Mouse (Mus musculus) neural tube, embryonic 11.5 days (tissue): ENCODE data around the gene Olfr1201. TPM values are rescaled to one million over a fixed set of nuclear protein-coding genes. Genes with fewer than 3 reads are reported as not detected.

Experiments
- ATAC-seq: fragments of 200-750 bp; cut with Nextera tagmentation; 2 replicates; pipeline ENCODE4 v1.8.0; 2017; ENCODE audit warnings: moderate number of reproducible peaks, mild to moderate bottlenecking, moderate TSS enrichment, moderate library complexity; ENCODE audit not compliant: insufficient read depth, low FRiP score, low TSS enrichment
- DNase-seq: peaks from one replicate; pipeline ENCODE4 v3.0.0-alpha.2; 2015; ENCODE audit warnings: low spot score
- H3K27ac ChIP-seq: fragments of 300-500 bp; sonication (generic); 2 replicates; pipeline ENCODE4 v1.5.1; 2014; ENCODE audit warnings: low read depth, mild to moderate bottlenecking, low read length
- H3K27me3 ChIP-seq: fragments of 300-500 bp; sonication (generic); 2 replicates; pipeline ENCODE4 v1.6.1; 2014; ENCODE audit warnings: mild to moderate bottlenecking, low read length, mixed read lengths; ENCODE audit not compliant: control insufficient read depth, insufficient read depth
- H3K36me3 ChIP-seq: fragments of 300-500 bp; sonication (generic); 2 replicates; pipeline ENCODE4 v1.6.1; 2014; ENCODE audit warnings: mild to moderate bottlenecking, low read length, moderate library complexity, mixed read lengths; ENCODE audit not compliant: control insufficient read depth, insufficient read depth
- H3K4me1 ChIP-seq: fragments of 300-500 bp; sonication (generic); 2 replicates; pipeline ENCODE4 v1.6.1; 2014; ENCODE audit warnings: low read length, mixed read lengths; ENCODE audit not compliant: control insufficient read depth, insufficient read depth
- H3K4me2 ChIP-seq: fragments of 300-500 bp; sonication (generic); 2 replicates; pipeline ENCODE4 v1.6.1; 2014; ENCODE audit warnings: low read depth, mild to moderate bottlenecking, moderate library complexity
- H3K4me3 ChIP-seq: fragments of 300-500 bp; sonication (generic); 2 replicates; pipeline ENCODE4 v1.5.1; 2014; ENCODE audit warnings: low read depth, low read length
- H3K9ac ChIP-seq: fragments of 300-500 bp; sonication (generic); 2 replicates; pipeline ENCODE4 v1.6.1; 2014; ENCODE audit warnings: mild to moderate bottlenecking, low read length
- H3K9me3 ChIP-seq: fragments of 300-500 bp; sonication (generic); 2 replicates; pipeline ENCODE4 v1.6.1; 2016; ENCODE audit warnings: low read length; ENCODE audit not compliant: control insufficient read depth
- WGBS: fragments of 180-500 bp; shearing (Covaris S2); extraction: QIAGEN DNeasy Blood & Tissue Kit; methylation state at CpG from one replicate; pipeline ENCODE4 v1.1.7; 2014; 5-methylcytosine and 5-hydroxymethylcytosine counted together
- polyA plus RNA-seq: library from polyadenylated mRNA; unstranded; fragments of >200 nt; fragmentation: Nextera tagmentation; extraction: Ambion mirVana; gene quantifications from 2 replicates; pipeline ENCODE4 v1.2.1, GENCODE M21; 2014

Gene Olfr1201
- polyA plus RNA-seq = not detected in 2 replicates

DNA sequence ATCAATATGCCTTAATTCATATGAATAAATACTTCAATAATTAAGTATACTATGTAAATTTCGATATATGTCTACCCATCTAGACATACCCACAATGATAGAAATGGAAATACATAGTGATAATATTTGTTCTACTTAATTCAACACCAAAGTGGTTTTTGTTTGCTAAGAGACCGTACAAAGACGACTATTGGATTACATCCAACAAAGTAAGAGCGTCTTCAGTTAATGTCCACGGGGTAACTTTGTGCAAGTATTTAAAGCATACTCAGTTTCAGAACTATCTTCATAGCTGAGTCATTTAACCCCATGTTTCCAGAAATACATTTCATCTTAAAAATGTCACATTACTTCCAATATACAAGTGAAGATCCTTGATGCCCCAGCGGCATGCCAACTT lies at the start of gene Olfr1201:
Olfr1201 (plus strand) TSS at position 301 of the 400 bp plus-strand sequence.
- Histone ChIP-seq H3K4me3 (no peak within 1 kb of the TSS), H3K9ac (no peak within 1 kb of the TSS), H3K9me3 (no peaks in the 10 kb centered on the region), H3K27ac (no peak within 1 kb of the TSS), H3K4me1 (no peaks in the 10 kb centered on the region), H3K4me2 (no peak within 1 kb of the TSS), H3K27me3 (no peaks in the 10 kb centered on the region), H3K36me3 (no peaks in the 10 kb centered on the region)
- DNase-seq (no peak), ATAC-seq (no peak)
- 89% methylated on average over 6 of the region's 6 CpGs for WGBS

- H3K36me3 ChIP-seq = no peaks in the 10 kb centered on the region
- H3K4me1 ChIP-seq = no peaks in the 10 kb centered on the region
- no peaks in the 10 kb centered on the region for H3K9me3 ChIP-seq
- WGBS = 77% methylated on average over 3 of the region's 3 CpGs
- ATAC-seq (no peak), DNase-seq (no peak)
- no peak overlapping the region for H3K9ac ChIP-seq
- no peak overlapping the region for H3K4me3 ChIP-seq
- no peaks in the 10 kb centered on the region for H3K27me3 ChIP-seq
- H3K4me2 ChIP-seq = no peak overlapping the region
- no peak overlapping the region for H3K27ac ChIP-seq
These were observed 49.5 kb upstream of the Olfr1201 start for GRCm38 (mm10) chr2:88743379-88743778.

DNA sequence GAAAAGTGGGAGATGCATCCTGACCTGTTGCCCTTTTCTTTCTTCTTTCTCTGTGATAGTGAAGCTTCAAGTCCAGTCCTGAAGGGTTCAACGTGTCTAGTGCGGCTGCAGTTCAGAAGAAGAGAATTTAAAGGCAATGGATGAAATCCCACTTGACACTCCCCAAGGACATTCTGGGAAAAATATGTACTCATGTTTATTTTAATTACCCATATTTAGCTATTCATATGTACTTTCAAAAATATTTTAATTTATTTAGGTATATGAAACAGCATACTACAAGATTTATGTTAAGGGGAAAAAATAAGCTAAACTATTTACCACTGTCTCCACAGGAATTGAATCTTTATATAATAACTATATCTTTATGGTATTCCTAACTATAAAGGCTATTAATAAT lies 41.6 kb upstream of the Olfr1201 start, which contains the start of gene Olfr1198:
Olfr1198 (minus strand) TSS at position 101 of the 400 bp plus-strand sequence.
- H3K4me2 ChIP-seq = no peak within 1 kb of the TSS
- H3K4me3 ChIP-seq = no peak within 1 kb of the TSS
- H3K4me1 ChIP-seq = no peaks in the 10 kb centered on the region
- H3K27me3 ChIP-seq = no peaks in the 10 kb centered on the region
- no peak within 1 kb of the TSS for H3K27ac ChIP-seq
- WGBS = 88% methylated on average over 2 of the region's 2 CpGs
- ATAC-seq = no peak
- DNase-seq = no peak
- no peaks in the 10 kb centered on the region for H3K9me3 ChIP-seq
- no peak within 1 kb of the TSS for H3K9ac ChIP-seq
- no peaks in the 10 kb centered on the region for H3K36me3 ChIP-seq

- H3K27ac ChIP-seq = no peak within 1 kb of the TSS
- no peaks in the 10 kb centered on the region for H3K4me1 ChIP-seq
- DNase-seq (no peak), ATAC-seq (no peak)
- H3K4me2 ChIP-seq = no peak within 1 kb of the TSS
- WGBS = 90% methylated on average over 2 of the region's 2 CpGs
- H3K9me3 ChIP-seq = no peaks in the 10 kb centered on the region
- H3K27me3 ChIP-seq = no peaks in the 10 kb centered on the region
- no peaks in the 10 kb centered on the region for H3K36me3 ChIP-seq
- H3K9ac ChIP-seq = no peak within 1 kb of the TSS
- H3K4me3 ChIP-seq = no peak within 1 kb of the TSS
These were observed 32.5 kb upstream of the Olfr1201 start, which contains the start of gene Olfr1199 for GRCm38 (mm10) chr2:88760369-88760768. TSS of gene Olfr1199 (minus strand) at chr2:88760469.

- Histone ChIP-seq H3K36me3 (no peaks in the 10 kb centered on the region), H3K9ac (no peak within 1 kb of the TSS), H3K9me3 (no peaks in the 10 kb centered on the region), H3K27ac (no peak within 1 kb of the TSS), H3K4me1 (no peaks in the 10 kb centered on the region), H3K27me3 (no peaks in the 10 kb centered on the region), H3K4me2 (no peak within 1 kb of the TSS), H3K4me3 (no peak within 1 kb of the TSS)
- ATAC-seq = no peak
- DNase-seq = no peak
- WGBS = 92% methylated on average over 2 of the region's 2 CpGs
These were observed 22.4 kb upstream of the Olfr1201 start, which contains the start of gene Olfr1200 for GRCm38 (mm10) chr2:88770388-88770787. TSS of gene Olfr1200 (minus strand) at chr2:88770488.

DNA sequence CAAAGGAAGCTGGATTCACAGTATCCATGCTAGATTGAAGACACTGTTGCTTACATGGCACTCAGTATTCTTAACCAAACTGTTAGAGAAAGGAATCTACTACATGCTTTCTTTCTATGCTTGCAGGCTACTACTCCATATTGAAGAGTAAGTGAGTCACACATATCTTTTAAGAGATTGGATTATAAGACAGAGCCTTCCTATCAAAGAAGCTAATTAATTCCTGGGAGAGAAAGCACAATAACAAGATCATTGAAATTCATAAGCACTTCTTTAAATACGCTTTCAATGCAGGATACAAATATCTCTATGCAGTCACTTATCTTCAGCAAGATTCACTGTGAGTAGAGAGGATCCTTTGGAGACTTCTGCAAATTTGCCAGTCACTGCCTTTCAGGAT lies 21.4 kb downstream of the Olfr1201 start, which contains the start of gene Olfr1202:
Olfr1202 (plus strand) TSS at position 301 of the 400 bp plus-strand sequence.
- ATAC-seq (no peak), DNase-seq (no peak)
- H3K27me3 ChIP-seq = no peaks in the 10 kb centered on the region
- no peak within 1 kb of the TSS for H3K27ac ChIP-seq
- H3K4me1 ChIP-seq = no peaks in the 10 kb centered on the region
- 88% methylated on average over 1 of the region's 1 CpGs for WGBS
- no peaks in the 10 kb centered on the region for H3K9me3 ChIP-seq
- no peak within 1 kb of the TSS for H3K9ac ChIP-seq
- no peak within 1 kb of the TSS for H3K4me2 ChIP-seq
- no peaks in the 10 kb centered on the region for H3K36me3 ChIP-seq
- H3K4me3 ChIP-seq = no peak within 1 kb of the TSS

GRCm38 (mm10) chr2:88829437-88829836 lies 36.6 kb downstream of the Olfr1201 start, which contains the start of gene Olfr1205:
TSS of gene Olfr1205 (plus strand) at chr2:88829737.
- 93% methylated on average over 2 of the region's 2 CpGs for WGBS
- Histone ChIP-seq H3K36me3 (no peaks in the 10 kb centered on the region), H3K4me3 (no peak within 1 kb of the TSS), H3K4me2 (no peak within 1 kb of the TSS), H3K27ac (no peak within 1 kb of the TSS), H3K27me3 (no peaks in the 10 kb centered on the region), H3K9me3 (no peaks in the 10 kb centered on the region), H3K4me1 (no peaks in the 10 kb centered on the region), H3K9ac (no peak within 1 kb of the TSS)
- no peak for ATAC-seq
- no peak for DNase-seq

GRCm38 (mm10) chr2:88838477-88838876 lies 45.6 kb downstream of the Olfr1201 start:
- no peaks in the 10 kb centered on the region for H3K27me3 ChIP-seq
- H3K4me1 ChIP-seq = no peaks in the 10 kb centered on the region
- DNase-seq = no peak
- H3K36me3 ChIP-seq = no peaks in the 10 kb centered on the region
- no peak overlapping the region for H3K4me2 ChIP-seq
- no peak overlapping the region for H3K9ac ChIP-seq
- 91% methylated on average over 2 of the region's 2 CpGs for WGBS
- no peak overlapping the region for H3K4me3 ChIP-seq
- ATAC-seq = no peak
- no peak overlapping the region for H3K27ac ChIP-seq
- H3K9me3 ChIP-seq = no peaks in the 10 kb centered on the region
